Mouse (Mus musculus) heart, embryonic 16.5 days (tissue): Measurements from ENCODE around the gene Klhl26. TPM values are rescaled to one million over a fixed set of nuclear protein-coding genes. Genes with fewer than 3 reads are reported as not detected.
"Not testable (repeated sequence)": the region's sequence is repeated elsewhere in the genome, so short reads cannot be mapped to it uniquely, and the experiment has no call there.

Experiments used
- ATAC-seq: fragments of 200-750 bp; cut with Nextera tagmentation; replicated peaks from 2 replicates; pipeline ENCODE4 v1.8.0; 2017; ENCODE audit warnings: moderate number of reproducible peaks; ENCODE audit not compliant: insufficient read depth, low FRiP score; ENCODE audit errors: extremely low read depth
- H3K27ac ChIP-seq: fragments of 300-500 bp; sonication (generic); 2 replicates; pipeline ENCODE4 v1.5.1; 2014; ENCODE audit warnings: mild to moderate bottlenecking, low read length, control low read depth, moderate library complexity
- H3K27me3 ChIP-seq: fragments of 300-500 bp; sonication (generic); 2 replicates; pipeline ENCODE4 v1.6.1; 2014; ENCODE audit warnings: low read length, mixed read lengths; ENCODE audit not compliant: control insufficient read depth, insufficient read depth
- H3K36me3 ChIP-seq: fragments of 300-500 bp; sonication (generic); 2 replicates; pipeline ENCODE4 v1.6.1; 2014; ENCODE audit not compliant: control insufficient read depth, insufficient read depth
- H3K4me1 ChIP-seq: fragments of 300-500 bp; sonication (generic); 2 replicates; pipeline ENCODE4 v1.6.1; 2014; ENCODE audit warnings: low read length, mixed read lengths; ENCODE audit not compliant: control insufficient read depth, insufficient read depth
- H3K4me2 ChIP-seq: fragments of 300-500 bp; sonication (generic); 2 replicates; pipeline ENCODE4 v1.6.1; 2014; ENCODE audit warnings: low read depth, mild to moderate bottlenecking, control low read depth, low read length
- H3K4me3 ChIP-seq: fragments of 300-500 bp; sonication (generic); 2 replicates; pipeline ENCODE4 v1.5.1; 2014; ENCODE audit warnings: mild to moderate bottlenecking, control low read depth, low read length
- H3K9ac ChIP-seq: fragments of 300-500 bp; sonication (generic); 2 replicates; pipeline ENCODE4 v1.6.1; 2014; ENCODE audit warnings: low read length, control low read depth
- H3K9me3 ChIP-seq: fragments of 300-500 bp; sonication (generic); replicated peaks from 2 replicates; pipeline ENCODE4 v1.6.1; 2016; ENCODE audit warnings: low read length; ENCODE audit not compliant: control insufficient read depth
- WGBS: fragments of 180-500 bp; shearing (Covaris S2); extraction: QIAGEN DNeasy Blood & Tissue Kit; methylation state at CpG from one replicate; pipeline ENCODE4 v1.1.7; 2014; 5-methylcytosine and 5-hydroxymethylcytosine counted together
- polyA plus RNA-seq: library from polyadenylated mRNA; unstranded; fragments of >200 nt; fragmentation: Nextera tagmentation; extraction: Ambion mirVana; gene quantifications from 2 replicates; pipeline ENCODE4 v1.2.1, GENCODE M21; 2015

Gene Klhl26
- polyA plus RNA-seq, 1 experiment from 2014 or later, result 9.9 TPM

DNA sequence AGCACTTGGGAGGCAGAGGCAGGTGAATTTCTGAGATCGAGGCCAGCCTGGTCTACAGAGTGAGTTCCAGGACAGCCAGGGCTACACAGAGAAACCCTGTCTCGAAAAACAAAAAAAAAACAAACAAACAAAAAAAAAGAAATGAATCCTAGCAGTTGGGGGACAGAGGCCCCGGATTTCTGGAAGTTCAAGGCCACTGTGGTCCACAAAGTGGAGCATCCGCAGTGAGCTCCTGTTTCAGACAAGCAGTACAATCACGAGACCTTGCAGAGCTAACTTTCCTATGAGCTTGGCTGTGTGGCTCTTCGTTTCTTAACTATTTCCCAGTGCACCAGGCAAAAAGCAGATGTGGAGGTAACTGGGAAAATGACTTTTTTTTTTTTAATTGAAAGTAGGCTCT, 34.4 kb upstream of the Klhl26 start:
- not testable (repeated sequence) for H3K9ac ChIP-seq, H3K27me3 ChIP-seq, H3K27ac ChIP-seq, H3K9me3 ChIP-seq, ATAC-seq
- peaks cover 16% of the 10 kb centered on the region for H3K4me1 ChIP-seq
- peaks cover 19% of the 10 kb centered on the region for H3K36me3 ChIP-seq
- WGBS, result 74% methylated on average over 6 of the region's 6 CpGs
- peak overlapping the region; percentile 59 for H3K4me2 ChIP-seq
- H3K4me3 ChIP-seq, result peak overlapping the region; percentile 95

DNA sequence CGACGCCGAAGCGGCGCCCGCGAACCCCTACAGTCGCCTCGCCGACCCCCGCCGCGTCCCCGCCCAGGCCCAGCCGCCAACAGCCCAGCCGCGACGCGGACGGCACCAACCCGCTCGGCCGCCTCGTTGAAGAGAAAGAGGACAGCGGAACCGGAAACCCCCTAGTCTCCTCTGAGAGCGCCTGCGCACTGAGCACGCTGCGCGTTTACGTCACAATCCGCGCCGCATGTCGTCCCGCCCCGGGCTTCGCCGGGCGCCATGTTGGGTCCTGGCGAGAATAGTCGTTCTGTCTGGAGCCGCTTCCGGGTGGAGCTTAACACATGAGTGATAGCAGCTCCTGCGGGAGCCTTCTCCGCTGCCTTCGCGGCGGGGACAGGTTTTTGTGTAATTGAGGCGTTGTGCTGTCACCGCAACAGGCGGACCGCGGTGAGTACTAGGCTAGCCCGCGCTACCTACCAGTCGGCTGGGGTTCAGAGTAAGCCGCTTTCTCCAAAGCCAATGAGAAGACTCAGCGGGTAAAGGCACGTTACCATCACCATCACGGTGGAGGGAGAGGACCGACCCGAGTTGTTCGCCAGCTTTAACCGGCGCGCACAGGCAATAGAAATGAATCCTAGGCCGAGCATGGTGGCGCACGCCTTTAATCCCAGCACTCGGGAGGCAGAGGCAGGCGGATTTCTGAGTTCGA, 33.6 kb upstream of the Klhl26 start, which contains the start of gene Uba52:
TSS of gene Uba52 (minus strand) at position 574 of the 688 bp plus-strand sequence.
- peak within 1 kb of the TSS; percentile 72 for H3K4me2 ChIP-seq
- H3K9ac ChIP-seq, result peak within 1 kb of the TSS; percentile 99
- H3K27me3 ChIP-seq, result no peaks in the 10 kb centered on the region
- H3K4me3 ChIP-seq, result peak within 1 kb of the TSS; percentile 95
- H3K36me3 ChIP-seq, result peaks cover 18% of the 10 kb centered on the region
- H3K9me3 ChIP-seq, result no peaks in the 10 kb centered on the region
- H3K27ac ChIP-seq, result peak within 1 kb of the TSS; percentile 97
- ATAC-seq, result peak; percentile 84
- H3K4me1 ChIP-seq, result peaks cover 23% of the 10 kb centered on the region
- WGBS, result 2% methylated on average over 72 of the region's 74 CpGs

DNA sequence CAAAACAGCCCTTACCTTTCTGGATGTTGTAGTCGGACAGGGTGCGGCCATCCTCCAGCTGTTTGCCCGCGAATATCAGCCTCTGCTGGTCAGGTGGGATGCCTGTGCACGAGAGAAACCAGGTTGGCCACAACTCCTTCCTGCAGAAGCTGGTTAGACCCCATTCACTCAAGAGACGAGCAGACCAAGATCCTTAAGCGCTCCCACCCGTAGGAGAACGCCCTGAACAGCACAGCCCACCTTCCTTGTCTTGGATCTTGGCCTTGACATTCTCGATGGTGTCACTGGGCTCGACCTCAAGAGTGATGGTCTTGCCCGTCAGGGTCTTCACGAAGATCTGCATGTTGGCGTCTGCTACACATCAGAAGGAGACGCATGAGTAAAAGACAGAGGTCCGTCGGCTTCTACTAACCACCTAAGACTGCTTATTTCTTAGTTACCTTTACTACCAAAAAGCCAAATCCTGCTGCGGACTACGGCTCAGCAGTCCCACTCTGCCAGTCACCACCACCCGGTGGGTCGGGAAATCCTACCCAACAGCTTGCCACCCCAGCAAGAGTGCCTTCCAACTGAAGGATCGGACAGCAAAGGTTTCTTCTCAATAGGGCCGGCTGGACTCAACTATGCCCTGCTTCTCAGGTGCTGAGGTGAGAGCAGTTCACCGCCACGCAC, 32.6 kb upstream of the Klhl26 start:
- Histone ChIP-seq H3K27me3 (no peaks in the 10 kb centered on the region), H3K4me1 (peaks cover 25% of the 10 kb centered on the region), H3K36me3 (peaks cover 17% of the 10 kb centered on the region), H3K9me3 (no peaks in the 10 kb centered on the region), H3K9ac (peak overlapping the region; percentile 99), H3K4me3 (peak overlapping the region; percentile 95), H3K4me2 (peak overlapping the region; percentile 72), H3K27ac (peak overlapping the region; percentile 97)
- WGBS, result 5% methylated on average over 25 of the region's 25 CpGs
- ATAC-seq, result no peak

DNA sequence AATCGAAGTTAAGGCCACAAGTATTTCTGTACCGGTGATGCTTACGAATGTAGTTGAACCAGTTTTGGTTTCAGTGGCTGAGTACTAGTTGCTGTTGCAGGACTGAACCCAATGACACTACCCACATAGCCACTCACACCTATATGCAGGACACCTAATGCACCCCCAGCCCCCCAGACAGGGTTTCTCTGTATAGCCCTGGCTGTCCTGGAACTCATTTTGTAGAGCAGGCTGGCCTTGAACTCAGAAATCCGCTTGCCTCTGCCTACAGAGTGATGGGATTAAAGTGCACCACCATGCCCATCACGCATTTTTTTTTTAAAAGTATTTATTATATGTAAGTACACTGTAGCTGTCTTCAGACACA, 30.2 kb upstream of the Klhl26 start:
- Histone ChIP-seq H3K4me3 (no peak overlapping the region), H3K4me2 (no peak overlapping the region), H3K4me1 (peaks cover 31% of the 10 kb centered on the region), H3K9ac (no peak overlapping the region), H3K9me3 (no peaks in the 10 kb centered on the region), H3K36me3 (peaks cover 12% of the 10 kb centered on the region), H3K27ac (no peak overlapping the region), H3K27me3 (peaks cover 7% of the 10 kb centered on the region)
- ATAC-seq, result no peak
- WGBS, result 66% methylated on average over 5 of the region's 5 CpGs

DNA sequence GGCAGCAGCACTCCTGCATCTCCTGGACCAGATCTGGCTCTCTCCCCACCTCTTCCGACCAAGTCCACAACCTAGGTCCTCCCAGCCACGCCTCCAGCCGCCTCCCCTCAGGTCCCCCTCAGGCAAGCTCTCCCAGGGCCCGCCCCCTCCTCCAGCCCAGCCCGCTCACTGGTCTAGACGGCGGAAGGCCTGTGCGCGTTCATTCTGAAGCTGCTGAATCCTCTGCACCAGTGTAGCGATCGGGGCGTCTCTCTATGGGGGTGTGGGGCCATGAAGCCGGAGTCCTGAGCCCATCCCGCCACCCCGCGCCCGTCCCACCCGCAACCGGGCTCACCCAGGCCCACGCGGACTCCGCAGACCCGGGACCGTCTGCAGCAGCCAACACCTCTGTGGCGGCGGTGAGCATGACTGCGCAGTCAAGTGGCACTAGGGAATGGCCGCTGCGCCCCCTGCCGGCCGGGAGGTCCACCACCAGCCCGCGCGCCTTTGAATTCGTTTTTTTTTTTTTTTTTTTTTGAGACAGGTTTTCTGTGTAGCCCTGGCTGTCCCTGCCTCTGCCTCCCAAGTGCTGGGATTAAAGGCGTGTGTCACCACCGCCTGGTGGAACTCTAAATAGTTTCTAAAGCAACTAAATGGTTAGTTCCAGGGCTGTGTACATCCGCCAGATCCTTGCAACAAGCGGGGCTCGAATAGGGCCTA, 29.7 kb upstream of the Klhl26 start, which contains the start of gene Rex1bd:
TSS of gene Rex1bd (minus strand) at position 425 of the 699 bp plus-strand sequence.
- H3K4me1 ChIP-seq, result peaks cover 33% of the 10 kb centered on the region
- ATAC-seq, result peak; percentile 87

DNA sequence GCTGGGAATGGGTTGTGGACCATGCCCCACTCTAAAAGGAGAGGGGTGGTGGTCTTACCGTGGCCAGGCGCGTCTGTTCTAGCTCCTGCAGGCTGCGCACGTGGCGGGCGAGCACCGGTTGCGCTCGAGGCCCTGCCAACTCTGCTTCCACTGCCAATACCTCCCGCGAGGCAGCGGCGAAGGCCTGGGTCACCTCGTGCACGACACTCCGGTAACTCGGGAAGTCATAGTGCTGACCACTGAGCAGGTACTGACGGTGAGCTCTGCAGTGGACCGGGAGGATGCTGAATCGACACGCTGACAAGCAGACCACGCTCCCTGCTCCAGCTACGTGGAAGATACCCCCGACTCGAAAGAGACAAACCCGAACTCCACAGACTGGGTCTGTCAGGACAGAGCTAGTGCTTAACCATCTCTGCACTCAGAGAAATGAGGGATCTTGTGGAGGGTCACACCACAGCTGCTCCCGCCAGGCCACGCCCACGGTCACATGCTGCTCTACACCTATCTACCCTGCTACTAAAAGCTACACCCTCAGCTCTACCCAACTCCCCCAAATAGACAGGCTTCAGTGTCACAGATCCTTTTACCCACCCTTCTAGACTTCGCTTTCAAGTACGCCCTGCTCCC, 29.0 kb upstream of the Klhl26 start:
- no peaks in the 10 kb centered on the region for H3K9me3 ChIP-seq
- WGBS, result 37% methylated on average over 32 of the region's 32 CpGs
- H3K27ac ChIP-seq, result peak overlapping the region; percentile 84
- H3K9ac ChIP-seq, result peak overlapping the region; percentile 80
- peaks cover 18% of the 10 kb centered on the region for H3K27me3 ChIP-seq
- H3K4me2 ChIP-seq, result peak overlapping the region; percentile 73
- no peak for ATAC-seq
- peaks cover 12% of the 10 kb centered on the region for H3K36me3 ChIP-seq
- H3K4me1 ChIP-seq, result peaks cover 31% of the 10 kb centered on the region
- peak overlapping the region; percentile 61 for H3K4me3 ChIP-seq

More for the DNA sequence above, 29.7 kb upstream of the Klhl26 start, which contains the start of gene Rex1bd:
- peak within 1 kb of the TSS; percentile 80 for H3K9ac ChIP-seq
- H3K27me3 ChIP-seq, result peaks cover 12% of the 10 kb centered on the region
- H3K9me3 ChIP-seq, result no peaks in the 10 kb centered on the region
- H3K27ac ChIP-seq, result peak within 1 kb of the TSS; percentile 84
- H3K36me3 ChIP-seq, result peaks cover 12% of the 10 kb centered on the region
- H3K4me3 ChIP-seq, result peak within 1 kb of the TSS; percentile 61
- peak within 1 kb of the TSS; percentile 73 for H3K4me2 ChIP-seq
- 3% methylated on average over 40 of the region's 40 CpGs for WGBS

DNA sequence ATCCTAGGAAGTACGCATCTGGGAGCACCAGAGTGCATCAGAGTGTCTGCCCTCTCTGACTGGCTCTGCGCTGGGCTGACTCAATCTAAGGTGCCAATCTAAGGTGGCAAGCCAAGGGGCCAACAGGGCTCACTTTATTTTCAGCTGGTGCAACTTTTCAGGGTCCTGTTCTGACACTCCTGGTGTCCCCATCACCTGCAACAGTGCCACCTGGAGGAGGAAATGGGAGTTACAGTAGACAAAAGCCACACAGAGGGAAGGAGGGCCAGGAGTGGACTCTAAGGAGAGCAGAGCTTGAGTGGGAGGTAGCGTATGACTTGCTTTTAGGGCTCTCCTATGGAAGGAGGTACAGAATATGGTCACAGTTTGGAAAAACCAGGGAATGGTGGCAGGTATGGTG, 28.1 kb upstream of the Klhl26 start:
- peaks cover 31% of the 10 kb centered on the region for H3K4me1 ChIP-seq
- peaks cover 23% of the 10 kb centered on the region for H3K27me3 ChIP-seq
- H3K27ac ChIP-seq, result no peak overlapping the region
- no peak overlapping the region for H3K9ac ChIP-seq
- WGBS, result 81% methylated on average over 3 of the region's 3 CpGs
- no peak overlapping the region for H3K4me2 ChIP-seq
- peaks cover 12% of the 10 kb centered on the region for H3K36me3 ChIP-seq
- H3K4me3 ChIP-seq, result no peak overlapping the region
- no peaks in the 10 kb centered on the region for H3K9me3 ChIP-seq
- ATAC-seq, result no peak

DNA sequence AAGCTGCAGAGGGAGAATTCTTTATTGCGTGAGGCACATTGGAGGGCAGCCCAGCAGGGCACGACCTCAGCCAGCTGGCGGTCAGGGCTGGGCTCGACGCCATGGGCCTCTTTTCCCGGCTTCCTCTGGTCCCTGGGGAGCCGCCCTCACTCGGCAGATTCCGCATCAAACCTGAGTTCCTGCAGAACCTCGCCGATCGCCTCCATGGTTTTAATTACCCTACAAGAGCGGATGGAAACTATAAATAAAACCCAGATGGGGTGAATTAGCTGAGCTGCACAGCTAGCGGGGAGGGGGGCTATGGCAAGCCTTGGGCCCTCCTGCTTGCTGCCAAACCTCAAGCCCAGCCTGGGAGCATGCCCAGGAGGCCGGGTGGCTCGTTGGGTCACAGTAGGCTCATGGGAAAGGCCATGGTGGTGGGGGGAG, 27.5 kb upstream of the Klhl26 start:
- 58% methylated on average over 16 of the region's 16 CpGs for WGBS
- Histone ChIP-seq H3K4me1 (peaks cover 29% of the 10 kb centered on the region), H3K36me3 (peaks cover 12% of the 10 kb centered on the region), H3K9ac (no peak overlapping the region), H3K4me3 (no peak overlapping the region), H3K27ac (no peak overlapping the region), H3K27me3 (peaks cover 29% of the 10 kb centered on the region), H3K4me2 (no peak overlapping the region), H3K9me3 (no peaks in the 10 kb centered on the region)
- no peak for ATAC-seq
